Mouse (Mus musculus): ENCODE results near the gene Gm14698.
"Not testable (repeated sequence)": the region's sequence is repeated elsewhere in the genome, so short reads cannot be mapped to it uniquely, and the experiment has no call there.

The Gm14698 gene

DNA sequence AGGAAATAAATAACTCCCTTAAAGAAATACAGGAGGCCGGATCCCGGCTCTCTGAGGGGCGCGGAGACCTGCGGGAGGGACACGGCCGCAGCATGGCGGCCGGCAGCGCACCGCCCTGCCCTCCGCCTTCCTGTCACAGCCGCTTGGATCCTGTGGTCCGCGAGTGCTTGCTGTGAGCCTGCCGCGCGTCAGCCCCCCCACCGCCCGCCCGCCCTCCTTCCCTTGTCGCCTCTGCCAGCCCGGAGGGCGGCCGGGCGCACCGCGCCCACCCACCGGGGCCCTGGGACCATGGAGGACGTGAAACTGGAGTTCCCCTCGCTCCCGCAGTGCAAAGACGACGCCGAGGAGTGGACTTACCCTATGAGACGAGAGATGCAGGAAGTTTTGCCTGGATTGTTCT, at the start of gene Gm14698:
Gene Gm14698, plus strand, starts transcription at position 35 of the 400 bp plus-strand sequence.
- DNase-seq, result peak; percentile 5

DNA sequence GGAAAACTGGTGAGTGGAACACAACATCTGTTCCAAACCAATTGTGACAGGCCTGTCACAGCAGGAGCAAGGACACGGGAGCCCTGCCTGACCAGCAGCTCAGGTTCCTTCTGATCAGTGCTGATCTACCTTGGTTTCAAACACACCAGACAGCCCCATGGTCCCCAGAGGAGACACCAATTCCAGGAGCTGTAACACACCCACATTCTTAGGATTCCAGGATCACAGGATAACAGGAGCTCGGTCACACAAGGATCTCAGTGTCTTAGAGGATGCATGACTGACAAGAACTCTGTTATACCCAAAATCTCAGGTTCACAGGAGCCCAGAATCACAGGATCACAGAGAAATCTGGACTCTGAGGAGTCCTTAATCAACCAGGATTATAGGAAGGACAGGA, 444 bp upstream of the Gm14698 start:
- DNase-seq, result not testable (repeated sequence)

DNA sequence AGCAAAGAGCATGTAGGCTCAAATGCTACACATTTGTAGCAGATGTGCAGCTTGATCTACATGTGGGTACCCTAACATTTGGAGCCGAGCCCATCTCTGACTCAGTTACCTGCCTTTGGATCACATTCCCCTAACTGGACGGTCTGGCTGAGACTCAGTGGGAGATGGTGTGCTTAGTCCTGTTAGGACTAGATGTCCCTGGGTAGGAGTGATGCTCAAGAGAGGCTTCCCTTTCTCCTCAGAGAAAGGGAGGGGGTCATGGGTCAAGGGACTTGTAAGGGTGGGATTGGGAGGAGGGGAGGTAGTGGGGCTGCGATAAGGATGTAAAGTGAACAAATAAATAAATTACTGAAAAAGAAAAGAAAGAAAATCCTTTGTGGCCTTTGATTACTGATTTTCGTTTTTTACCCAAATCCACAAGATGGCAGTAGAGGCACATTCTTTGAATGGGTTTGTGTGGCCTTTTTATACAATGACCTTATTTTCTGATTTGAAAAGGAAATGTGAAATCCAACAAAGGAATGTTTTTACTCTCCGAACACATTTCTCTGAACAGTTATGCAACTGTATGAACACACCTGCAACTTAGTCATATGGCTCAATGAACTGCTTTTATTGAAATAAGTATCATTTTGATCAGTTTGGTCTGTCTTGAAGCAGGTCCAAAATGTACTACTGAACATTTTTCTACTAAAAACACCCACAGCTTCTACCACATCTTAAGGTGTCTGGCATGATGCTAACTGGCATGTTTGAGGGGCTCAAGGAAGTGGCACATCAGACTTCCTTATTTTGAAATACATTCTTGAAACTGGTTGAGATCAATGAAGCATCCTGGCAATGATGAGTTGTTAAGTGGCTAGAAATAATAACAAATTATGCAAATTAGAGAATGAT, 18.9 kb downstream of the Gm14698 start:
- DNase-seq, result peak; percentile 1

DNA sequence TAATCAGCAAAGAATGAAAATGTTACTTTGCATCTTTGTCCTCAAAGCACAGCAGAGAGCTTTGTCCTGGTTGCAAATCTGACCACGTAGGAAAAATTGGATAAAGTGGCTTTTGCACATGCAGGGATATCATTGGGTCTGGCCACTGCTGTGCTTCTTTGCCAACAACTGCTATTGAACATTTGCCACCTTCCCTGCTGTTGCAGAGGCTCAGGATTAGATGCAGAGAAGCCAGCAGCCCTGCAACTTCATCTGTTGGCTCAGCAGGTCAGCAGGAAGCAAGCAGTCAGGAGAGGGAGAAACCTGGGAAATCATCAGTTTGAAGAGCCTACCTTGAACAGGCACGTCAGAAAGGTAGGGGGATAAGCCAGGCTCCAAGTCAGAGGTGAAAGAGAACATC, 44.3 kb downstream of the Gm14698 start:
- DNase-seq, result no peak
